Mouse (Mus musculus): ENCODE results near the gene Slc2a1.

- TF ChIP-seq CTCF (IDR thresholded peaks at IDR 0.05; ENCODE audit: control insufficient read depth, insufficient read depth, low read length) (no peak), POLR2A (IDR thresholded peaks at IDR 0.05; ENCODE audit: borderline replicate concordance, control insufficient read depth, low read depth, low read length) (no peak)
These were observed 3.7 kb upstream of the Slc2a1 start for GRCm38 (mm10) chr4:119104847-119105246.
